Mouse (Mus musculus) forebrain, embryonic 11.5 days (tissue): ENCODE results near the gene Trpt1. TPM values are rescaled to one million over a fixed set of nuclear protein-coding genes. Genes with fewer than 3 reads are reported as not detected.
A peak's percentile ranks its signal among the peaks of the same experiment; 100 is the strongest.

Experiments
- ATAC-seq: fragments of 200-750 bp; cut with Nextera tagmentation; replicated peaks from 2 replicates; pipeline ENCODE4 v1.8.0; 2017; ENCODE audit warnings: moderate TSS enrichment; ENCODE audit not compliant: low FRiP score
- DNase-seq: peaks from one replicate; pipeline ENCODE4 v3.0.0-alpha.2; 2017; ENCODE audit warnings: low spot score
- H3K27ac ChIP-seq: fragments of 300-500 bp; sonication (generic); 2 replicates; pipeline ENCODE4 v1.5.1; 2014; ENCODE audit warnings: low read depth, low read length
- H3K27me3 ChIP-seq: fragments of 300-500 bp; sonication (generic); 2 replicates; pipeline ENCODE4 v1.6.1; 2014; ENCODE audit warnings: mild to moderate bottlenecking, low read length, mixed read lengths; ENCODE audit not compliant: control insufficient read depth, insufficient read depth
- H3K36me3 ChIP-seq: fragments of 300-500 bp; sonication (generic); 2 replicates; pipeline ENCODE4 v1.6.1; 2014; ENCODE audit warnings: mild to moderate bottlenecking, low read length, moderate library complexity, mixed read lengths; ENCODE audit not compliant: control insufficient read depth, insufficient read depth
- H3K4me1 ChIP-seq: fragments of 300-500 bp; sonication (generic); replicated peaks from 2 replicates; pipeline ENCODE4 v1.6.1; 2014; ENCODE audit warnings: low read length, mixed read lengths; ENCODE audit not compliant: control insufficient read depth, insufficient read depth
- H3K4me2 ChIP-seq: fragments of 300-500 bp; sonication (generic); 2 replicates; pipeline ENCODE4 v1.6.1; 2014; ENCODE audit warnings: low read depth, mild to moderate bottlenecking, low read length, moderate library complexity, mixed read lengths; ENCODE audit not compliant: severe bottlenecking
- H3K4me3 ChIP-seq: fragments of 300-500 bp; sonication (generic); 2 replicates; pipeline ENCODE4 v1.5.1; 2014; ENCODE audit warnings: low read depth, low read length
- H3K9ac ChIP-seq: fragments of 300-500 bp; sonication (generic); 2 replicates; pipeline ENCODE4 v1.6.1; 2014; ENCODE audit warnings: low read length
- H3K9me3 ChIP-seq: fragments of 300-500 bp; sonication (generic); 2 replicates; pipeline ENCODE4 v1.6.1; 2016; ENCODE audit warnings: low read length, mixed read lengths; ENCODE audit not compliant: control insufficient read depth
- WGBS: fragments of 180-500 bp; shearing (Covaris S2); extraction: QIAGEN DNeasy Blood & Tissue Kit; methylation state at CpG from one replicate; pipeline ENCODE4 v1.1.7; 2014; 5-methylcytosine and 5-hydroxymethylcytosine counted together
- polyA plus RNA-seq: library from polyadenylated mRNA; unstranded; fragments of >200 nt; fragmentation: Nextera tagmentation; extraction: Ambion mirVana; gene quantifications from 2 replicates; pipeline ENCODE4 v1.2.1, GENCODE M21; 2014

Gene Trpt1
- polyA plus RNA-seq, 1 experiment from 2014 or later = 14.9 TPM

- Histone ChIP-seq H3K4me3 (no peak overlapping the region), H3K9me3 (no peaks in the 10 kb centered on the region), H3K9ac (peak overlapping the region; percentile 85; the same call in 1 of the 2 replicates), H3K36me3 (no peaks in the 10 kb centered on the region; the same call in 1 of the 2 replicates), H3K27ac (no peak overlapping the region), H3K4me2 (peak overlapping the region; percentile 96), H3K4me1 (peaks cover 8% of the 10 kb centered on the region; the same call in 1 of the 2 replicates), H3K27me3 (no peaks in the 10 kb centered on the region)
- WGBS = 18% methylated on average over 3 of the region's 3 CpGs
- no peak for DNase-seq
- no peak for ATAC-seq
These were observed 43.3 kb upstream of the Trpt1 start for GRCm38 (mm10) chr19:6952712-6953037.

DNA sequence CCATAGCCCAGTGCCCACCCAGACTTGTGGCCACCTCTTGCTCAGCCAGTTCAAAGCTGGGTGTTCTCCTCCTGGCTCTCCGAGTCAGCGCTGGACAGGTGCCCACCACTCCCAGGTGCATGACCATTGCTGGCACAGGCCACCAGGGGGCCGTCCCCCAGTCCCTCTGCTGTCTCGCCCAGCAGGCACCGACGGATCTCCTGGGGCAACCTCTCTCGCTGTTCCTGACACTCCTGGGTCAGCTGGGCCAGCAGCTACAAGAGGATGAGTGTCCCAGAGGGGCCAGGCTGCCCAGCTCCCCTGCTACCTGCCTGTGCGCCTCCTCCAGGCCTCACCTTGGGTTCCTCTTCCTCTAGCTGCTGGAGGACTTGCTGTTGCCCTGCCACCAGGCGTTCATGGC, 41.9 kb upstream of the Trpt1 start:
- ATAC-seq (no peak), DNase-seq (no peak)
- H3K36me3 ChIP-seq = no peaks in the 10 kb centered on the region; the same call in 1 of the 2 replicates
- WGBS = 55% methylated on average over 9 of the region's 9 CpGs
- H3K4me1 ChIP-seq = peaks cover 8% of the 10 kb centered on the region; the same call in 1 of the 2 replicates
- no peak overlapping the region for H3K27ac ChIP-seq
- H3K9me3 ChIP-seq = no peaks in the 10 kb centered on the region
- no peak overlapping the region for H3K4me3 ChIP-seq
- H3K4me2 ChIP-seq = no peak overlapping the region
- H3K9ac ChIP-seq = no peak overlapping the region
- H3K27me3 ChIP-seq = no peaks in the 10 kb centered on the region

DNA sequence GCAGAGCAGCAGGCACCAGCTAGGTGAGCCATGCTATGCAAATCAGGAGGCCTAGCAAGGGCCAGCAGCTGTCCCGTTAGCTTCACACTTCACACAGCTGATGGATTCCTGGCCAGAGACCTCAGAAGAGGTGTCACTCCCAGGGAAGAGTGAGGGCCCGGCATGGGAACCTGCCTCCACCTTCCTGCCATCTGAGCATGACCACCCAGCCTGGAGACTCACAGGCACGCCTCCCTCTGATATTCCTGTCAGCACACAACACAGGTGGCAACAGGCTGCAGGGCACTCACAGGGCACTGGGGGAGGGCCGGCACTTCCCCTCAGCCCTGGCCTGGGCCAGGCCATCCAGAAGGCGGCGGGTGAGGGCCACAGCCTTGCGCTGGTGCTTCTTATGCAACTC, 40.5 kb upstream of the Trpt1 start:
- Histone ChIP-seq H3K27me3 (no peaks in the 10 kb centered on the region), H3K4me1 (peaks cover 4% of the 10 kb centered on the region; the same call in 1 of the 2 replicates), H3K36me3 (no peaks in the 10 kb centered on the region; the same call in 1 of the 2 replicates), H3K27ac (no peak overlapping the region), H3K9me3 (no peaks in the 10 kb centered on the region), H3K9ac (no peak overlapping the region), H3K4me3 (no peak overlapping the region), H3K4me2 (no peak overlapping the region)
- ATAC-seq (no peak), DNase-seq (no peak)
- WGBS = 88% methylated on average over 7 of the region's 7 CpGs

GRCm38 (mm10) chr19:6956461-6956860, 39.5 kb upstream of the Trpt1 start:
- Histone ChIP-seq H3K4me3 (no peak overlapping the region), H3K27me3 (no peaks in the 10 kb centered on the region), H3K27ac (no peak overlapping the region), H3K9ac (no peak overlapping the region), H3K36me3 (no peaks in the 10 kb centered on the region; the same call in 1 of the 2 replicates), H3K4me2 (no peak overlapping the region), H3K9me3 (no peaks in the 10 kb centered on the region), H3K4me1 (peaks cover 4% of the 10 kb centered on the region; the same call in 1 of the 2 replicates)
- ATAC-seq (no peak), DNase-seq (no peak)
- WGBS = 80% methylated on average over 10 of the region's 10 CpGs

DNA sequence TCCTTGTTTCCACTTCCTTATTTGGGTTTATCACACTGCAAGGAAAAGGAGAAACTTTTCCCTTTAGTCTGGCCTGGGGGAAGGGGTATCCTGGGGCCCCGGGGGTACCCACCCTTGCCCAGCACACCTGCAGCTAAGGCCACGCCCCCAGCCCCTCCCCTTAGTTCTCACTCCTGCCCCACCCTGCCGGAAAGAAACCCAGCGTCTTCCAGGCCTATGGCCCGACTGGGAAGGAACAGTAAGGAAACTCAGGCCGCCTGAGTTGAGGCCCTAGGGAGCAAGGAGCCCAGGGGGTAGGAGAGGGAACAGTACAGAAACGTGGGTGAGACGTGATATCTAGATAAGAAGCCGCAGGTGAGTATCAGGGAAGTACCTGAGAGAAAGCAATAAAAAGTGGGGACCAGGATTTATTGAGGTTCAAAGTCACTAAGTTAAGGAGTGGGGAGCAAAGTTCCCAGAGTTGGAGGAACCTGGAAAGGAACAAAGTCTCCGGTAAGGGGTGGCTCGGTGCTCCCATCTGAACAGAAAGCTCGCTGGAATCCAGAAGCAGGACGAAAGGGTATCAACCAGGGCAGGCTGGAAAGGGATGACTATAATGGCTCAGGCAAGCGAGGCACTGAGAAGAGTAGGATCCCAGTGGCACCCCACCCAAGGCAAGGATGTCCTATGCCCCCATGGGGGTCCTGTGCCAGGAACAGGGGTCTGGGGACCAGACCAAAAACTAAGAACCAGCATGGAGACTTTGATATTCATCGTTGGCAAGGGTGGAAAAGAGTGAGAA, 27.2 kb upstream of the Trpt1 start:
- H3K9me3 ChIP-seq = no peaks in the 10 kb centered on the region
- no peak overlapping the region for H3K9ac ChIP-seq
- H3K4me1 ChIP-seq = peaks cover 8% of the 10 kb centered on the region
- 14% methylated on average over 15 of the region's 15 CpGs for WGBS
- no peak for ATAC-seq
- DNase-seq = no peak
- H3K36me3 ChIP-seq = no peaks in the 10 kb centered on the region
- no peak overlapping the region for H3K27ac ChIP-seq
- H3K4me3 ChIP-seq = peak overlapping the region; percentile 45
- peaks cover 2% of the 10 kb centered on the region; the same call in 1 of the 2 replicates for H3K27me3 ChIP-seq
- H3K4me2 ChIP-seq = peak overlapping the region; percentile 51

GRCm38 (mm10) chr19:6969291-6969664, 26.7 kb upstream of the Trpt1 start:
- WGBS = 1% methylated on average over 20 of the region's 20 CpGs
- Histone ChIP-seq H3K4me3 (peak overlapping the region; percentile 45), H3K4me1 (peaks cover 10% of the 10 kb centered on the region), H3K36me3 (no peaks in the 10 kb centered on the region), H3K4me2 (peak overlapping the region; percentile 51), H3K27ac (no peak overlapping the region), H3K27me3 (peaks cover 2% of the 10 kb centered on the region; the same call in 1 of the 2 replicates), H3K9me3 (no peaks in the 10 kb centered on the region), H3K9ac (peak overlapping the region; percentile 55)
- DNase-seq (no peak), ATAC-seq (no peak; the same call in 1 of the 2 replicates)

- Histone ChIP-seq H3K9ac (peak overlapping the region; percentile 55), H3K27ac (no peak overlapping the region), H3K4me2 (peak overlapping the region; percentile 51), H3K27me3 (peaks cover 2% of the 10 kb centered on the region; the same call in 1 of the 2 replicates), H3K4me3 (peak overlapping the region; percentile 45), H3K36me3 (no peaks in the 10 kb centered on the region), H3K4me1 (peaks cover 10% of the 10 kb centered on the region), H3K9me3 (no peaks in the 10 kb centered on the region)
- ATAC-seq (peak; percentile 57), DNase-seq (peak; percentile 85)
- WGBS = 1% methylated on average over 54 of the region's 55 CpGs
These were observed 26.1 kb upstream of the Trpt1 start for GRCm38 (mm10) chr19:6969665-6970381.

DNA sequence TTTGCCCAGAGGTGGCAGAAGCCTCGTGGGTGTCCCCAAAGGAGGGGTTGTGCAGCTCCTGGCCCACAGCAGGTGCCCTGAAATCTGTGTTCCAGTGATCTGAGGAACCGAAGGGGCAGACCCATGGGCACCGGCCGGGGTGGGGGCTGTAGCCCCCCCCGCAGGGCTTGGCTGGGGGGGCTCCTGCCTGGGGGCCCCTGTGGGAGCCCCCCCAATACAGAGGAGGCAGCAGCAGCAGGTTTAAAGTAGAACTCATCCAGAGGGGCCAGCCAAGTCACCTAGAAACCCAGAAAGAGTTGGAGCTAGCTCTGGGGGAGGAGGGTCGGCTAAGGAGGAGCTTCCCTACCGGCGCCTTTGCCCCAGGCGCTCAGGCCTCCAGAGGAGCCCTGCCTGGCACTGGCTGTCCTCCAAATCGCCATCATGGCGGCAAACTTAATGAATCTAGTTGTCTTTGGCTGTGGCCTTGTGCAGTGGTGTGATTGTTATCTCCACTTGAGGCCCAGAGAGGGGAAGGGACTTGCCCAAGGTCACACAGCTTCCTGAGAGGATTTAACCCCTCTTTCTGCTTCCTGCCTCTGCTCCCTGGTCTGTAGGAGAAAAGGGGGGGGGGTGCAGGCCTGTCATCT, 25.4 kb upstream of the Trpt1 start:
- DNase-seq = no peak
- peak overlapping the region; percentile 51 for H3K4me2 ChIP-seq
- peaks cover 2% of the 10 kb centered on the region; the same call in 1 of the 2 replicates for H3K27me3 ChIP-seq
- 18% methylated on average over 11 of the region's 11 CpGs for WGBS
- no peaks in the 10 kb centered on the region for H3K9me3 ChIP-seq
- ATAC-seq = no peak
- peaks cover 10% of the 10 kb centered on the region for H3K4me1 ChIP-seq
- no peak overlapping the region for H3K27ac ChIP-seq
- no peaks in the 10 kb centered on the region for H3K36me3 ChIP-seq
- no peak overlapping the region for H3K4me3 ChIP-seq
- peak overlapping the region; percentile 12 for H3K9ac ChIP-seq
